Mouse (Mus musculus) frontal cortex, postnatal 25 days (tissue): ENCODE measurements at regions not wholly inside any gene's neighbourhood (a gene's known extent, or its start where the extent isn't known, plus 50 kb on each side); places are given as distances from the start of the nearest gene placed in this dataset.

Experiments used
- DNase-seq, 2 experiments: peaks; one replicate each; pipeline ENCODE4 v3.0.0; 2022; ENCODE audit warnings: low spot score in 2 of 2

- DNase-seq, result no peak
These were observed 240.7 kb upstream of the Prep start for GRCm38 (mm10) chr10:44826271-44826670.

DNA sequence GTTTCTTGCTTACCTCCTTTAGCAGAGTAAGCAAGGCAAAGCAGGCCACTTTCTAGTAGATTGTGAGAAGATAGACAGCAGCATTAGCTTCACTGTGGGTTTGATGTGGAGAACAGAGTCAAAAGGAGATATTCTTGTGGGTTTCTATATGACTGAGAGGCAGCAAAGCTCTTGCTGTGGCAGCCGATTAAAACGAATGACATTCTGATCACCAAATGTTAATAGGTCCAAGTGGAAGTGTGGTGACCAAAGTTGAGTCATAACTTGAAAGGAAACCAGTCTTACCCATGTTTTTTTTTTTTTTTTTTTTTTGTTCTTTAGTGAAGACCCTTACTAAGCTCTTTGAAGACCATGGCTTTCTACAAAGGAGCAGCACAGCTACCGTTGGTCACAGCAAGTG is 245.3 kb upstream of the Prep start:
- DNase-seq, result no peak

- no peak for DNase-seq
These were observed 246.6 kb upstream of the Prep start for GRCm38 (mm10) chr10:44820379-44820778.

DNA sequence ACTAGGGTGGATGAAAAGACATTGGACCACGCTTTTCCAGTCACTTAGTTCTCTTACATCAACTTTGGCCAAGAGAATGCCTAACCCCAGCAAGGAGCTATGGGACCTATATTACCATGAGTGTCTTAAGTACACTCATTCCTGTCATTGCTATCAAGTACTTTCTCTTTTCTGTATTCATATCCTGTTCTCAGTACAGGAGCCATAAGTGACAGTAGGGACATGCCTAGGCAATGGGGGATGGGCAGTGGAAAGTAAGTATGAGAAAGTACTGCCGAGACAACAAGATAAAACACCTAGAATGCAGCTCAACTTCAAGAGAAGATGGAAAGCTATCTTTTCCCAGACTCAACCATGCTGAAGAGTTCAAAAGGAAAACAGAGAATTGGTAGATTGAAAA is 247.6 kb upstream of the Prep start:
- DNase-seq, result no peak

- no peak for DNase-seq
These were observed 248.4 kb upstream of the Prep start for GRCm38 (mm10) chr10:44818615-44819014.

DNA sequence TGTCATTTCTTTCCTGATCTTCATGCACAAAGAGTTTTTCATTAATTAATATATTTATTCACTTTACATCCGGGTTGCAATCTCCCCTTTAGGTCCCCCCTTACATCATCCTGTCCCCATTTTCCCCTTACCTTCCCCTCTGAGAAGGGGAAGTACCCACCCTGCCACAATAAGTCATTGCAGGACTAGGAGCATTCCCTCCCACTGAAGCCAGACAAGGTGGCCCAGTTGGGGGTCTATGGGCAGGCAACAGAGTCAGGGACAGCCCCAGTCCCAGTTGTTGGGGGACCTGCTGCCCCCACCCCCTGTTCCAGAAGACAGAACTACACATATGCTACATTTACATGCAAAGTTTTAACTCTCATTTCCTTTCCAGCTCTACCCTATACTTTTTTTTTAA is 267.9 kb upstream of the Prdm1 start:
- no peak for DNase-seq

- DNase-seq, result no peak
These were observed 257.1 kb upstream of the Prdm1 start for GRCm38 (mm10) chr10:44785386-44785785.

DNA sequence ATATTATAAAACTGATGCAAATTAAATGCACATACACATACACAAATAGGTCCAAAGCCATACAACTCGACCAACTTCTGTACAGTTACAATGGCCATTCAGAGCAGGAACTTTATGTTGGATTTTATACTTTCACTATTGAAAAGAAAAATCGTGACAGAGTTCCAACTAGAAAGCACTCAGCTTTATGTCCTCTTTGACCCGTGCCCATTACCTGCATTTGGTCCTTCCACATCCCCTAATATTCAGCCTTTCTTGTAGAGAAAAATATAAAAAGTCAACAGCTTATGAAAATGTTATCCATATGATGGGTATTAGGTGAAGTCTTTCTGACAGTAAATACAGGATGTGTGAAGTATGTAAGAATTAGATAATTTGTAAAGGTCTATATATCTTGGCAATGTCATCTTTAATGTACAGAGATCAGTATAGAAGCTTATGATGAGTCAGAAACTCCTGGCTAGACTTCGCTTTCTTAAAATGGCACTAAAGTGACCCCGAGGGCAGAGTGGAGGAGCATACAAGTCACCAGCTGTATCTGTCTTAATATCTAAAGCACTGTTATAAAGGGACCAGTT is 252.2 kb upstream of the Prdm1 start:
- DNase-seq, result no peak

DNA sequence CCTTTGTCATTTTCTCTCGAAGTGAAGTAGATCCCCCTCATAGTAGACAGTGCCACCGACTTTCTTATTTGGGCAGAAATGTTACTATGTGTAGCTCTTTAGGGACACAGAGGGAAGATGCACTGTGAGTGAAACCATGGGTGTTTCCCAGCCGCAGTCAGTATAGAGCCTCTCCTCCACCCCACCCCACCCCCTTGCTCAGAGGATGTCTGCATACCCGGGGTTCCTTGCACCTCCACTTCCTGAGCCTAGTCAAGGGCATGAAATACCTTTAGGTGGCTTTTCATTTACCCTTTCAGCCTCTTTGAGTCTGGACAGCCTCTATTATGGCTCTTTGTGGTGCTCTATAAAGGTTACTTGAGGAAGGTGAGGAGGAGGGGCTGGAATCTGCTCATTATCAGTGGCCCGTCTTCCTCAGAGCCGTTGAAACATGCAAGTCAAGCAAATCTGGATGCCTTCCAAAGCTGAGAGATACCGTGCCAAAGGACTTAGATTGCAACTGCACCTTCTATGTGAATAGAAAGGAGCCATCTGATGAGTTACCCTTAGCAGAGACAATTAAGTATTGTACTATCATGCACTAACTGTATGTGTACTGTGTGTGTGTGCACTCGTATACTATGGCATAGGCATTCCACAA is 251.4 kb upstream of the Prdm1 start:
- DNase-seq, result no peak

DNA sequence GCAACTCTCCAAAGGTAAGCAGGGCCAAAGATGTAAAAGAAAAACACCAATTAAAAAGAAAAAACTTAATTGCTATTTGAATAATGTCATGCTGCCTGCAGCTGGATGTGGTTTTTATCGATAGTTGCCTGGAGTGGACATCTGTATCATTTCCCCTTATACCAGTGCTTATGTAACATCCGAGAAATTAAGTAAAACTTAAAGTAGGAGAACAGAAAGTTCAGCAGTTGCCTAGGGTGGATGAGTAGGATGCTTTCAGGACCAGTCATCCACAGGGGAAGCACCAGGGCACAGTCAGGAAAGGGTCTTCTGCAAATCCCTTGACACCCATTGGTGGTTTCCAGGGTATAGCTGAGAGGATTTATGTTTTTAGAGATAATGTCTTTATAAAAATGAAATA is 248.9 kb upstream of the Prdm1 start:
- no peak for DNase-seq

DNA sequence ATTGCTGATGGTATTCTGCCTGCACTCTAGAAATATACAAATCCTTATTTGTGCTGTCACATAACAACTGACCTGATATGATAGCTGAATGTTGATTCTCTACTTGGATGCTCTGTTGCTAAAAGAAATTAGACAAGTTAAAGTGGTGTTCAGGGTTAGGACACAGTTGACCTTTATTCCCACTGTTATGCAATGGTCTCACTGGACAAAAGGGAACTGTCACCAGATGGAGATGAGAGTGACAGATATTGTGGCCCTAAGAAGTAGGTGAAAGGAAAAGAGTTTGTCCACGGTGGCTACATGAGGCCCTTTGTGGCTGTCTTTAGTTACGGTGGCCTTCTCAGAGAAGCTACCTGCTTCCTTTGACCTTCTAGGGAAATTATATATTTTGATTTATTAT is 247.9 kb upstream of the Prdm1 start:
- no peak for DNase-seq

DNA sequence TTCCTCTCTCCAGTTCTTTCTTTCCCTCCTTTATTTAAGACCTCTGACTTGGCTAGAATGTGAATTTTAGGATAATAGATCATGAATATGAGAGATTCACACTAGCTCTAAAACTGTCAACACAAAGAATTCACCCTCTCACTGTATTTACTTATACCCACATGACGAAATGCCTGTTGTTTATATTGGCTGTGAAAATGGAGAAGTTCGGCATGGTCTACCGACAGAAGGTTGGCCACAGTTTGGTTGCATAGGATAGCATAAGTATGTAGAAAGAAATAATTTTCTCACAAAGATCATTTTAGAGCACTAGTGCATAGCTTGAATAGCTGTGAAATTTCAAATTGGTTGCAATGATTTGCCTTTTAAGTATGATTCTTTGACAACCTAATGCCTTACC is 237.2 kb upstream of the Prdm1 start:
- DNase-seq, result no peak

- DNase-seq, result no peak
These were observed 234.8 kb upstream of the Prdm1 start for GRCm38 (mm10) chr10:44763102-44763501.

DNA sequence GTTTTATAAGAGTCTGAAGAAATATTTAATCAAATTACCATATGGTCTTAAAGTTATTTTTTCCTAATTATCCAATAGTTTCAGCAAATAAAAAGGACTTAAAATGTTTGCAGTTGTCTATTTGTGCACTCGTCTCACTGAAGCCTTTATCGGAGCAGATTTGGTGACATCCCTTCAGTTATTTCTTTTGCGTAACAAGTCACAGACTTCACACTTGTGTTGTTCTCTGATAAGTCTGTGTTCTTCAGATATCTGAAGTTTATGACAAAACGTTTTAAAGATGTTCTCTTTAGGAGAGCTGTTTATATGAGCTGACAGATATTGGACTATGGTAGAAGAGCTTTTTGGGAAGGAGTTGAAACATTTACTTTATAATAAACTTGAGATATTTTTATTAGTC is 233.8 kb upstream of the Prdm1 start:
- no peak for DNase-seq

DNA sequence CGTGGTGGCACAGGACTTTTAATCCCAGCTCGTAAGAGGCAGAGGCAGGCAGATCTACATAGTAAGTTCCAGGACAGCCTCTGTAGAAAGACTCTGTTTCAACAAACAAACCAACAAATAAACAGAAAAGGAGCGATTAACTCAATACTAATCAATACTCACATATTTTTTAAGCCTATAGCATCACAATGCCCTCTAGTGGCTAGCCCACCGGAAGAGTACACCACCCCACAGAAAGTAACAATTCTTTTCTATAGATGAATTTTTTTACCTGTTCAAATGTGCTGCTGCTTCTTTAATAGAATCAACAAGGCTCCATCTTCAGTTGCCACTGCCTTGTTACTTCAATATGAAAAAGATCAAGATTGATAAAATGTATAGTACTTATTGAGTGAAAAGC is 233.0 kb upstream of the Prdm1 start:
- DNase-seq, result no peak

DNA sequence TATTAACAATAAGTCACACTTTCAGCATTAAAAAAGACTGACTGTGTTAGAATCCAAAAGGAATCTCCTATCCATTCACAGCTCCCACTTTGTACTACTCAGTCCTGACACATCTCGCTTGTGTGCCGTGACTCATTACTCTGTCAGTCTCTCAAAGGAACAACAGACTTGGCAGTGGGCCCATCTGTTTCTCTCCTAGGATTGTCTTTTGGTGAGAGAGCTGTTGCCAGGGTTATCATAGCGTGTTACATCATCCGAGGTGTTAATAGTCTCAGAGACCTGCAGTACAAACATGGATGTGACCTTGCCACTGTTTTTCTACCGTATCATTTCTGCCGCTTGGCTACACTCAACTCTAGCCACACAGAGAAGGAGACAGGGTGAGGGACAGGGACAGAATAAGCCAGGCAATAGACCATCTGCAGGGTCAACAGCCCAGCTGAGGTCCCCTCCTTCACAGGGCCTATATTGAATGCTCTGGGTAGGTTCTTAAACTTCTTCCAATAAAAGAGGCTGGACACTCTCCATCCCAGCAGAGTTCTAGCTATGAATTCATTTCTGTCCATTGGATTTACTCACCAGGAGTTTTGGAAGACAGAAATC is 227.2 kb upstream of the Prdm1 start:
- DNase-seq, result peak in 1 of 2 experiments; percentile 25

GRCm38 (mm10) chr10:44754930-44755329 is 226.6 kb upstream of the Prdm1 start:
- no peak for DNase-seq

GRCm38 (mm10) chr10:44752719-44753390 is 224.6 kb upstream of the Prdm1 start:
- DNase-seq, result no peak

- no peak for DNase-seq
These were observed 222.8 kb upstream of the Prdm1 start for GRCm38 (mm10) chr10:44751061-44751460.

DNA sequence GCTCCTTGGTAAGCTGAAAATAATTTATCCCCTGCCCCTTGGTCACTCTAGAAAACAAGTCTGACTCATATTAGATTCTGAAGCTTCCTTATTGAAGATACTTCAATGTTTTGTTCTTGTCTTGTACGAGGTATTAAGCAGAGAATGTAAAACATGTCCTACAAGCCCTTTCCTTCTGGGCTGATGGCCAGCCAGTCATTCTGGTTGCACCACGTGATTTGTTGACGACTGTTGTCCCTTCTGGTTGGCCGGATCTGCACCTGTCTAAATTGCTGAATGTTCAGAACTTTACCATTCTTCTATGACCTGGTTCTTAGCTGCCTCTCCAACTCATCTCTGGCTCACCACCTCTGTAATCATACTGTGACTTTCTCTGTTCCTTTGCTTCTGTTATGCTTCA is 220.9 kb upstream of the Prdm1 start:
- no peak for DNase-seq

GRCm38 (mm10) chr10:44747419-44747818 is 219.1 kb upstream of the Prdm1 start:
- no peak for DNase-seq

DNA sequence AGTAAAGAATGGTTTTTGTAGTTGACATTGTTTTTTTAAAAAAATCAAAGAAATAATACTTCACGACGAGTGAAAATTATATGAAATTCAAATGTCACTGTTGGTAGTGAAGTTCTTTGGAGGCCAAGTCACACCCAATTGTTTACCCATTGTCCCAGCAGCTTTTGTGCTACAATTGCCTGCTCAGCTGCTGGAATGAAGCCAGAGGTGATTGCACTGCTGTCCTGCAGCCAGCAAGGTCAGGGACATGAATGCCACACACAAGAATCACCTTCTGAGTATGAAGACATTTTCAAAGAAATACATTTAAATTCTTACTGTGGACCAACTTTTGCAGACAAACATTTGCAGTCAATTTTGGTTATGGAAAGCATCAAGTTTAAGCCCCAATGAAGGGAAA is 215.9 kb upstream of the Prdm1 start:
- DNase-seq, result no peak

DNA sequence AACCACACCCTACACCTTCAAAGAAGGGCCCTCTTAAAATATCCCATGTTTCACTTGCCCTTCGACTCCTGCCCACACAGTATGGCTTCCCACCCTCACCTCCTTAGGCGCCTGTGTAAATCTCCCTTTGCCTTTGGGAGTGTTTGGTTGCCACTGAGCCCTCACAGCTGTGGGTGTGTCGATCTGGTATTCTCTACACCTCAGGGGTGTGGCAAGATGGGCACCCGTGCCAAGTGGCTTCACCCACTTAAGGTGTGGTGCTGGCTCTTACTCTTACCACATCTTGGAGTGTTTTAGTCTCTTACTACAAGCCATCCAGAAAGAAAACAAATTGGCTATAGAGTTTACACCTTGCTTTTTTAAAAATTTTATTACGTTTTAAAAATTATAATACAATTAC is 205.3 kb upstream of the Prdm1 start:
- no peak for DNase-seq
